Comparison of ENCODE assay signal across 26 mouse cellular contexts in the genomic region with DNA sequence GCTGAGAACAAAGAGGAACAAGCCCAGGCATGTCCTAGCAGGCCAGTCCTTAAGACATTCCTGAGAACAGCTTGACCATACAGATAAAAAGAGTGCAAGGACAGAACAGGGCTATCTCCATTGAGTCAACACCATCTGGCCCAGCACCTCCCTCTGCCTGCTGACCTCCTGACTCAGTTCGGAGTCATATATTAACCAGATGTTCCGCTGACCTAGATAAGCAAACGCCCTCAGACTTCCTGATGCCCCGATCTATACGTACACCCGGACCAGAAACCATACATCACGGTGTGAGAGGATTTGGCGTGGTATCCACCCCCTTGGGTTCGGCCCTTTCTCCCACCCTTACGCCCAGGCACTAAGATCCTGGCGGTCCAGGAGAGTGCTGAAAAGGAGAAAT.
A peak's percentile ranks its signal among the peaks of the same experiment; 100 is the strongest.
DNase-seq lines count a peak whose midpoint lies in the region; ATAC-seq and TF ChIP-seq lines count a peak whose summit lies in the region.
"Had no signal": no experiment of that assay in that cellular context is flagged by ENCODE, and none has a peak within 500 bp of the region (broad histone marks: within the 10 kb centered on the region; RNA-seq: fewer than 3 reads in every experiment).

No protein-coding gene starts in this region.

- no peak overlapping the region for H3K27ac ChIP-seq in midbrain, embryonic 11.5 days (ENCODE audit: low read depth, low read length)
- no peak overlapping the region for H3K27ac ChIP-seq in midbrain, embryonic 13.5 days
- no peak overlapping the region for H3K27ac ChIP-seq in liver, embryonic 14.5 days
- H3K27ac ChIP-seq: embryonic facial prominence, embryonic 10.5 days; forebrain, embryonic 10.5 days; hindbrain, embryonic 10.5 days; hindbrain, postnatal 0 days; midbrain, embryonic 12.5 days had no signal

- H3K27me3 ChIP-seq in midbrain, embryonic 11.5 days (ENCODE audit: control insufficient read depth, insufficient read depth, low read length) = no peaks in the 10 kb centered on the region
- no peaks in the 10 kb centered on the region for H3K27me3 ChIP-seq in midbrain, embryonic 13.5 days
- H3K27me3 ChIP-seq in liver, embryonic 14.5 days (ENCODE audit: control insufficient read depth, insufficient read depth, low read length) = no peaks in the 10 kb centered on the region
- H3K27me3 ChIP-seq: midbrain, embryonic 12.5 days had no signal

- H3K36me3 ChIP-seq in midbrain, embryonic 11.5 days (ENCODE audit: control insufficient read depth, insufficient read depth, low read length) = no peaks in the 10 kb centered on the region
- H3K36me3 ChIP-seq in midbrain, embryonic 13.5 days = no peaks in the 10 kb centered on the region
- H3K36me3 ChIP-seq in liver, embryonic 14.5 days (replicated peaks; ENCODE audit: control insufficient read depth, insufficient read depth, low read depth) = no peaks in the 10 kb centered on the region
- H3K36me3 ChIP-seq: embryonic facial prominence, embryonic 10.5 days; forebrain, embryonic 10.5 days; hindbrain, embryonic 10.5 days; midbrain, embryonic 12.5 days had no signal

- H3K4me3 ChIP-seq in midbrain, embryonic 11.5 days (ENCODE audit: low read depth, low read length) = no peak overlapping the region
- H3K4me3 ChIP-seq in midbrain, embryonic 13.5 days (replicated peaks) = no peak overlapping the region
- no peak overlapping the region for H3K4me3 ChIP-seq in liver, embryonic 14.5 days (ENCODE audit: insufficient read depth in 1 of 2, low read depth in 2 of 2, low read length in 2 of 2)
- H3K4me3 ChIP-seq: embryonic facial prominence, embryonic 10.5 days; forebrain, embryonic 10.5 days; hindbrain, embryonic 10.5 days; midbrain, embryonic 12.5 days had no signal

- no peak for TF ChIP-seq CTCF in liver, embryonic 14.5 days (IDR thresholded peaks at IDR 0.05; ENCODE audit: low read depth)

- H3K4me2 ChIP-seq in midbrain, embryonic 11.5 days = no peak overlapping the region
- H3K4me2 ChIP-seq in midbrain, embryonic 13.5 days (replicated peaks) = no peak overlapping the region
- no peak overlapping the region for H3K4me2 ChIP-seq in liver, embryonic 14.5 days (ENCODE audit: low read depth)
- H3K4me2 ChIP-seq: midbrain, embryonic 12.5 days had no signal

- H3K9me3 ChIP-seq in midbrain, embryonic 11.5 days (ENCODE audit: control insufficient read depth, low read length) = peaks cover under 1% of the 10 kb centered on the region; the same call in 1 of the 2 replicates
- peaks cover 11% of the 10 kb centered on the region for H3K9me3 ChIP-seq in midbrain, embryonic 13.5 days
- no peaks in the 10 kb centered on the region for H3K9me3 ChIP-seq in liver, embryonic 14.5 days (ENCODE audit: control insufficient read depth, low read length)

- H3K4me1 ChIP-seq in midbrain, embryonic 11.5 days (ENCODE audit: control insufficient read depth, insufficient read depth, low read length) = no peaks in the 10 kb centered on the region
- no peaks in the 10 kb centered on the region for H3K4me1 ChIP-seq in midbrain, embryonic 13.5 days (replicated peaks)
- H3K4me1 ChIP-seq in liver, embryonic 14.5 days (replicated peaks; ENCODE audit: control insufficient read depth in 2 of 2, insufficient read depth in 2 of 2, low read length in 1 of 2) = peaks cover 0 to 4% of the 10 kb centered on the region in 2 experiments; a peak in 2 of 4 replicates
- H3K4me1 ChIP-seq: embryonic facial prominence, embryonic 10.5 days; forebrain, embryonic 10.5 days; hindbrain, embryonic 10.5 days; midbrain, embryonic 12.5 days had no signal

- peak; percentile 27; the same call in 1 of the 2 replicates for TF ChIP-seq EP300 in liver, embryonic 14.5 days (IDR thresholded peaks at IDR 0.05; ENCODE audit: low read depth)

- DNase-seq in midbrain, embryonic 11.5 days (ENCODE audit: low spot score, missing footprints) = no peak
- peak; percentile 3 for DNase-seq in c-Kit-positive CD71-positive TER-119-positive erythroid progenitor cells, embryonic 14.5 days (ENCODE audit: low spot score)
- DNase-seq in liver, embryonic 14.5 days (ENCODE audit: low read depth in 3 of 3, low spot score in 3 of 3) = peak; percentile 3 to 13 (median 7)
- no peak for DNase-seq in spleen, postnatal 4 days (ENCODE audit: low spot score in 2 of 2)
- DNase-seq in thymus, postnatal 14 days = no peak
- DNase-seq in thymus, postnatal 0 days (ENCODE audit: low spot score) = no peak
- DNase-seq: adrenal gland, postnatal 36 days; cerebellum, adult 11 months; cerebellum, postnatal 10 days; gastrocnemius, postnatal 10 days; heart, postnatal 10 days; kidney, adult 11 months; kidney, postnatal 4 days; lung, adult 18-20 months; lung, postnatal 10 days; retina, postnatal 1 day; right cerebral cortex, postnatal 25 days; spleen, adult 18-20 months; thymus, postnatal 25 days had no signal

- WGBS in midbrain, embryonic 11.5 days = 93% methylated on average over 11 of the region's 11 CpGs
- 96% methylated on average over 11 of the region's 11 CpGs for WGBS in midbrain, embryonic 13.5 days
- 57% methylated on average over 11 of the region's 11 CpGs for WGBS in liver, embryonic 14.5 days (ENCODE audit: insufficient replicate concordance)

- ATAC-seq in midbrain, embryonic 11.5 days (ENCODE audit: low FRiP score) = 0 out of 2 replicates have a peak, but pooled peaks have one; percentile 33
- no peak for ATAC-seq in midbrain, embryonic 13.5 days
- ATAC-seq in liver, embryonic 14.5 days (ENCODE audit: insufficient read depth) = peak; percentile 87
- ATAC-seq: forebrain, embryonic 16.5 days; hindbrain, postnatal 0 days had no signal

- no peak overlapping the region for H3K9ac ChIP-seq in midbrain, embryonic 11.5 days (ENCODE audit: low read length)
- no peak overlapping the region for H3K9ac ChIP-seq in midbrain, embryonic 13.5 days (replicated peaks)
- no peak overlapping the region for H3K9ac ChIP-seq in liver, embryonic 14.5 days (replicated peaks)
- H3K9ac ChIP-seq: midbrain, embryonic 12.5 days had no signal

Comparison
In these comparisons a context has a peak if more than half of its experiments do, and no peak if none do; other contexts are left out.
1. DNase-seq: peak in c-Kit-positive CD71-positive TER-119-positive erythroid progenitor cells, embryonic 14.5 days (single experiment) and liver, embryonic 14.5 days (3 of 3); none in midbrain, embryonic 11.5 days (single experiment), spleen, postnatal 4 days (0 of 2), thymus, postnatal 14 days (single experiment) and thymus, postnatal 0 days (single experiment).